Mouse (Mus musculus) cerebellum, adult 8-10 months (tissue): ENCODE measurements around the gene Dlg2.

ENCODE experiments used
- DNase-seq: peaks from one replicate; pipeline ENCODE4 v3.0.0; 2022

Dlg2 gene

GRCm38 (mm10) chr7:92234476-92235202 is 1758.2 kb downstream of the Dlg2 start:
- DNase-seq: peak; percentile 65

- DNase-seq: peak; percentile 47
Measured at GRCm38 (mm10) chr7:92235541-92236031, 1759.1 kb downstream of the Dlg2 start.

- peak; percentile 63 for DNase-seq
Measured at GRCm38 (mm10) chr7:92240908-92241307, 1764.4 kb downstream of the Dlg2 start.

GRCm38 (mm10) chr7:92247594-92247993 is 1771.1 kb downstream of the Dlg2 start:
- no peak for DNase-seq

- DNase-seq: no peak
Measured at GRCm38 (mm10) chr7:92248619-92249018, 1772.1 kb downstream of the Dlg2 start.

GRCm38 (mm10) chr7:92258148-92258547 is 1781.7 kb downstream of the Dlg2 start:
- DNase-seq: no peak

- no peak for DNase-seq
Measured at GRCm38 (mm10) chr7:92258701-92259100, 1782.2 kb downstream of the Dlg2 start.

- DNase-seq: peak; percentile 75
Measured at GRCm38 (mm10) chr7:92264325-92264724, 1787.9 kb downstream of the Dlg2 start.

- DNase-seq: peak; percentile 49
Measured at GRCm38 (mm10) chr7:92264964-92265363, 1788.5 kb downstream of the Dlg2 start.

- DNase-seq: no peak
Measured at GRCm38 (mm10) chr7:92275353-92275752, 1798.9 kb downstream of the Dlg2 start.

- DNase-seq: no peak
Measured at GRCm38 (mm10) chr7:92277629-92278028, 1801.2 kb downstream of the Dlg2 start.

GRCm38 (mm10) chr7:92280925-92281324 is 1804.5 kb downstream of the Dlg2 start:
- no peak for DNase-seq

GRCm38 (mm10) chr7:92287058-92287457 is 1810.6 kb downstream of the Dlg2 start:
- DNase-seq: no peak

GRCm38 (mm10) chr7:92288814-92289213 is 1812.3 kb downstream of the Dlg2 start:
- no peak for DNase-seq

- DNase-seq: no peak
Measured at GRCm38 (mm10) chr7:92292918-92293518, 1816.5 kb downstream of the Dlg2 start.

- DNase-seq: peak; percentile 61
Measured at GRCm38 (mm10) chr7:92301046-92301445, 1824.6 kb downstream of the Dlg2 start.

GRCm38 (mm10) chr7:92307634-92308033 is 1831.2 kb downstream of the Dlg2 start:
- DNase-seq: no peak

GRCm38 (mm10) chr7:92308168-92308567 is 1831.7 kb downstream of the Dlg2 start:
- no peak for DNase-seq

- peak; percentile 86 for DNase-seq
Measured at GRCm38 (mm10) chr7:92316389-92316788, 1839.9 kb downstream of the Dlg2 start.

- no peak for DNase-seq
Measured at GRCm38 (mm10) chr7:92319469-92319868, 1843.0 kb downstream of the Dlg2 start.

- DNase-seq: peak; percentile 47
Measured at GRCm38 (mm10) chr7:92320181-92320580, 1843.7 kb downstream of the Dlg2 start.

GRCm38 (mm10) chr7:92321786-92322185 is 1845.3 kb downstream of the Dlg2 start:
- no peak for DNase-seq

GRCm38 (mm10) chr7:92322342-92323069 is 1846.0 kb downstream of the Dlg2 start:
- no peak for DNase-seq

GRCm38 (mm10) chr7:92323710-92324109 is 1847.2 kb downstream of the Dlg2 start:
- DNase-seq: peak; percentile 48
